Comparison of ENCODE assay signal across 10 mouse cellular contexts in the genomic region with DNA sequence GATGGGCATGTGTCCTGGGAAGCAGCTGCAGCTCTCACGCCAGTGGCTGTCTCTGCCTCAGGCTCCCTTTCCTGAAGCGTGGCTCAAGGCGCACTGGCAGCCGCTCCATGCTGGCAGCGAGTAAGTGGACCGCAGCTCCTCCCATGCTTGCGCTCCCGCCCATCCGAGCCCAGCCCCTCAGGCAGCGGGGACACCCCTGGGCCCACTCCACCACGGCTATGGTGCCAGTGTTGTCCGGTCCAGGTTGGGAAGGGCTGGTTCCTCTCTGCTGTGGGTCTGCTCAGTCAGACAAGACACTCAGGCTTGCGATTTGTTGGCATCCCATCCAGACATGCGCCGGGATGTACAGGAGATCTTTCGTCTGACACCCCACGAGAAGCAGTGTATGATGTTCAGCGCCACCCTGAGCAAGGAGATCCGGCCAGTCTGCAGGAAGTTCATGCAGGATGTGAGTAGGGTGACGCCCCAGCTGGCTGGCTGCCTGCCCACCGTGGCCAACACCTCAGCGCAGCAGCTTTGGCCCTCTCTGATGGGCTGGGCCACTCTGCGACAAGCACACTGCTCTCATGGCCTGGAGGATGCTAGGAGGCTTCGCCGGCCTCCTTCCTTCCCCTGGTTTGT. TPM values are rescaled to one million over a fixed set of nuclear protein-coding genes. Genes with fewer than 3 reads are reported as not detected.
DNase-seq lines count a peak whose midpoint lies in the region; ATAC-seq and TF ChIP-seq lines count a peak whose summit lies in the region.
"Had no signal": no experiment of that assay in that cellular context is flagged by ENCODE, and none has a peak within 500 bp of the region (broad histone marks: within the 10 kb centered on the region; RNA-seq: fewer than 3 reads in every experiment).

No protein-coding gene starts in this region.

- H3K4me1 ChIP-seq in G1E (ENCODE audit: insufficient read depth, low read depth, low read length), result peaks cover 93% of the 10 kb centered on the region
- H3K4me1 ChIP-seq in heart, embryonic 16.5 days (ENCODE audit: control insufficient read depth, insufficient read depth, low read length), result peaks cover 13% of the 10 kb centered on the region
- H3K4me1 ChIP-seq in lung, embryonic 14.5 days (ENCODE audit: insufficient read depth), result peaks cover 4% of the 10 kb centered on the region
- 0 out of 2 replicates have a peak, but pooled peaks cover 4% of the 10 kb centered on the region for H3K4me1 ChIP-seq in hindbrain, postnatal 0 days (ENCODE audit: insufficient read depth, low read length)

- no peak for TF ChIP-seq CTCF in G1E (IDR thresholded peaks at IDR 0.05; ENCODE audit: low read depth, low read length)
- TF ChIP-seq CTCF in lung, embryonic 14.5 days (IDR thresholded peaks at IDR 0.05; ENCODE audit: low read depth), result no peak
- TF ChIP-seq CTCF in hindbrain, postnatal 0 days (IDR thresholded peaks at IDR 0.05; ENCODE audit: low read depth), result no peak

- H3K9ac ChIP-seq in heart, embryonic 16.5 days (ENCODE audit: low read length), result no peak overlapping the region
- H3K9ac ChIP-seq in lung, embryonic 14.5 days, result no peak overlapping the region
- H3K9ac ChIP-seq in hindbrain, postnatal 0 days (replicated peaks; ENCODE audit: low read length), result no peak overlapping the region
- H3K9ac ChIP-seq: forebrain, embryonic 15.5 days; intestine, embryonic 15.5 days; liver, embryonic 15.5 days had no signal

- no peak for ATAC-seq in G1E (ENCODE audit: extremely low read depth, insufficient number of reproducible peaks, low FRiP score, poor library complexity, severe bottlenecking)
- peak; percentile 47 for ATAC-seq in heart, embryonic 16.5 days (replicated peaks; ENCODE audit: extremely low read depth, insufficient read depth, low FRiP score)
- peak; percentile 16; the same call in 1 of the 2 replicates for ATAC-seq in lung, embryonic 14.5 days (ENCODE audit: insufficient read depth)
- no peak for ATAC-seq in hindbrain, postnatal 0 days
- ATAC-seq: forebrain, embryonic 15.5 days; intestine, embryonic 15.5 days had no signal

- 78% methylated on average over 25 of the region's 25 CpGs for WGBS in heart, embryonic 16.5 days
- 82% methylated on average over 25 of the region's 25 CpGs for WGBS in lung, embryonic 14.5 days
- 90% methylated on average over 25 of the region's 25 CpGs for WGBS in hindbrain, postnatal 0 days

- no peak overlapping the region for H3K4me2 ChIP-seq in heart, embryonic 16.5 days (ENCODE audit: low read depth, low read length)
- no peak overlapping the region for H3K4me2 ChIP-seq in lung, embryonic 14.5 days
- no peak overlapping the region for H3K4me2 ChIP-seq in hindbrain, postnatal 0 days (ENCODE audit: low read depth, low read length)
- H3K4me2 ChIP-seq: forebrain, embryonic 15.5 days; intestine, embryonic 15.5 days; liver, embryonic 15.5 days had no signal

- H3K9me3 ChIP-seq in G1E (replicated peaks), result no peaks in the 10 kb centered on the region
- H3K9me3 ChIP-seq in heart, embryonic 16.5 days (replicated peaks; ENCODE audit: control insufficient read depth, low read length), result no peaks in the 10 kb centered on the region
- no peaks in the 10 kb centered on the region for H3K9me3 ChIP-seq in lung, embryonic 14.5 days (ENCODE audit: low read depth, low read length)
- no peaks in the 10 kb centered on the region for H3K9me3 ChIP-seq in hindbrain, postnatal 0 days (ENCODE audit: low read length)
- H3K9me3 ChIP-seq: forebrain, embryonic 15.5 days; intestine, embryonic 15.5 days; liver, embryonic 15.5 days had no signal

- peak overlapping the region; percentile 30; the same call in 1 of the 2 replicates for H3K4me3 ChIP-seq in G1E (ENCODE audit: low read depth, low read length)
- no peak overlapping the region for H3K4me3 ChIP-seq in heart, embryonic 16.5 days (ENCODE audit: low read length)
- H3K4me3 ChIP-seq in lung, embryonic 14.5 days (ENCODE audit: low read depth, low read length), result no peak overlapping the region
- H3K4me3 ChIP-seq in hindbrain, postnatal 0 days (ENCODE audit: low read length), result no peak overlapping the region
- H3K4me3 ChIP-seq: forebrain, embryonic 15.5 days; intestine, embryonic 15.5 days; liver, embryonic 15.5 days had no signal

- H3K36me3 ChIP-seq in G1E (replicated peaks), result peaks cover 94% of the 10 kb centered on the region
- H3K36me3 ChIP-seq in heart, embryonic 16.5 days (ENCODE audit: control insufficient read depth, insufficient read depth), result peaks cover 63% of the 10 kb centered on the region
- peaks cover 73% of the 10 kb centered on the region for H3K36me3 ChIP-seq in lung, embryonic 14.5 days (ENCODE audit: insufficient read depth)
- peaks cover 53% of the 10 kb centered on the region for H3K36me3 ChIP-seq in hindbrain, postnatal 0 days (ENCODE audit: insufficient read depth, low read length)

- no peaks in the 10 kb centered on the region; the same call in 1 of the 2 replicates for H3K27me3 ChIP-seq in G1E (ENCODE audit: insufficient read depth, low read length)
- no peaks in the 10 kb centered on the region for H3K27me3 ChIP-seq in heart, embryonic 16.5 days (ENCODE audit: control insufficient read depth, insufficient read depth, low read length)
- H3K27me3 ChIP-seq in lung, embryonic 14.5 days (ENCODE audit: insufficient read depth, low read length), result no peaks in the 10 kb centered on the region
- no peaks in the 10 kb centered on the region for H3K27me3 ChIP-seq in hindbrain, postnatal 0 days (ENCODE audit: insufficient read depth, low read length)
- H3K27me3 ChIP-seq: forebrain, embryonic 15.5 days; intestine, embryonic 15.5 days; liver, embryonic 15.5 days had no signal

- peak overlapping the region; percentile 30; the same call in 1 of the 2 replicates for H3K27ac ChIP-seq in heart, embryonic 16.5 days (ENCODE audit: low read length)
- H3K27ac ChIP-seq in lung, embryonic 14.5 days (ENCODE audit: low read depth), result no peak overlapping the region
- no peak overlapping the region for H3K27ac ChIP-seq in hindbrain, postnatal 0 days
- H3K27ac ChIP-seq: forebrain, embryonic 15.5 days; intestine, embryonic 15.5 days; liver, embryonic 15.5 days had no signal

- DNase-seq in 416B (ENCODE audit: low read depth) (peak; percentile 52), G1E (ENCODE audit: low spot score) (no peak)
- DNase-seq in lung, embryonic 14.5 days, result peak; percentile 58
- DNase-seq in urinary bladder, postnatal 14 days (ENCODE audit: low spot score), result no peak
- no peak for DNase-seq in hindbrain, postnatal 0 days (ENCODE audit: low spot score)
- DNase-seq in cerebellum, postnatal 10 days, result no peak

RNA-seq across cellular contexts. Expression of gene Ddx39, which starts 6.5 kb away (rescaled TPM):
- total RNA-seq in G1E (2014; fragmentation: Nextera tagmentation) (101 and 141 TPM in 2 replicates), G1E (2017) (226 and 266 TPM in 2 replicates)
- 58.0 and 77.5 TPM in 2 replicates for polyA plus RNA-seq in G1E (2012)
- polyA plus RNA-seq in heart, embryonic 16.5 days (2015; fragmentation: Nextera tagmentation; extraction: Ambion mirVana), result 141 and 147 TPM in 2 replicates
- 184 and 199 TPM in 2 replicates for polyA plus RNA-seq in lung, embryonic 14.5 days (2014; fragmentation: Nextera tagmentation; extraction: Ambion mirVana)
- 36.2 and 44.6 TPM in 2 replicates for total RNA-seq in hindbrain, postnatal 0 days (2014; rRNA removed)
- polyA plus RNA-seq in hindbrain, postnatal 0 days (2015; fragmentation: Nextera tagmentation; extraction: Ambion mirVana), result 72.3 and 75.9 TPM in 2 replicates

RNA-seq across cellular contexts. Expression of gene Adgre5, which starts 19.6 kb away (rescaled TPM):
- total RNA-seq in G1E (2014; fragmentation: Nextera tagmentation), result 223 and 228 TPM in 2 replicates
- 405 and 468 TPM in 2 replicates for total RNA-seq in G1E (2017)
- polyA plus RNA-seq in G1E (2012), result 69.3 and 92.9 TPM in 2 replicates
- polyA plus RNA-seq in heart, embryonic 16.5 days (2015; fragmentation: Nextera tagmentation; extraction: Ambion mirVana), result 39.5 and 41.9 TPM in 2 replicates
- 56.9 and 57.0 TPM in 2 replicates for polyA plus RNA-seq in lung, embryonic 14.5 days (2014; fragmentation: Nextera tagmentation; extraction: Ambion mirVana)
- 9.2 and 10.4 TPM in 2 replicates for total RNA-seq in hindbrain, postnatal 0 days (2014; rRNA removed)
- polyA plus RNA-seq in hindbrain, postnatal 0 days (2015; fragmentation: Nextera tagmentation; extraction: Ambion mirVana), result 8.2 and 8.6 TPM in 2 replicates

RNA-seq across cellular contexts. Expression of gene Pkn1, which starts 22.5 kb away (rescaled TPM):
- 104 and 109 TPM in 2 replicates for total RNA-seq in G1E (2014; fragmentation: Nextera tagmentation)
- 89.4 and 116 TPM in 2 replicates for total RNA-seq in G1E (2017)
- 150 and 153 TPM in 2 replicates for polyA plus RNA-seq in G1E (2012)
- 17.5 and 20.2 TPM in 2 replicates for polyA plus RNA-seq in heart, embryonic 16.5 days (2015; fragmentation: Nextera tagmentation; extraction: Ambion mirVana)
- polyA plus RNA-seq in lung, embryonic 14.5 days (2014; fragmentation: Nextera tagmentation; extraction: Ambion mirVana), result 35.8 and 37.7 TPM in 2 replicates
- 54.7 and 65.6 TPM in 2 replicates for total RNA-seq in hindbrain, postnatal 0 days (2014; rRNA removed)
- polyA plus RNA-seq in hindbrain, postnatal 0 days (2015; fragmentation: Nextera tagmentation; extraction: Ambion mirVana), result 18.2 and 21.8 TPM in 2 replicates

RNA-seq across cellular contexts. Expression of gene Ptger1, which starts 55.0 kb away (rescaled TPM):
- 1.1 TPM in 1 of 2 replicates, not detected in the other for total RNA-seq in G1E (2014; fragmentation: Nextera tagmentation)
- 1.6 and 1.8 TPM in 2 replicates for total RNA-seq in G1E (2017)
- 0.23 and 0.38 TPM in 2 replicates for polyA plus RNA-seq in G1E (2012)
- polyA plus RNA-seq in heart, embryonic 16.5 days (2015; fragmentation: Nextera tagmentation; extraction: Ambion mirVana), result 0.43 and 0.69 TPM in 2 replicates
- 0.89 and 0.95 TPM in 2 replicates for polyA plus RNA-seq in lung, embryonic 14.5 days (2014; fragmentation: Nextera tagmentation; extraction: Ambion mirVana)
- total RNA-seq in hindbrain, postnatal 0 days (2014; rRNA removed), result 2.6 and 4.7 TPM in 2 replicates
- polyA plus RNA-seq in hindbrain, postnatal 0 days (2015; fragmentation: Nextera tagmentation; extraction: Ambion mirVana), result 0.40 and 0.49 TPM in 2 replicates

Comparison
In these comparisons a context has a peak if more than half of its experiments do, and no peak if none do; other contexts are left out.
1. DNase-seq: peak in 416B (single experiment) and lung, embryonic 14.5 days (single experiment); none in G1E (single experiment), urinary bladder, postnatal 14 days (single experiment), hindbrain, postnatal 0 days (single experiment) and cerebellum, postnatal 10 days (0 of 2).
2. ATAC-seq: peak in heart, embryonic 16.5 days (single experiment) and lung, embryonic 14.5 days (single experiment); none in G1E (single experiment) and hindbrain, postnatal 0 days (single experiment).